Mouse (Mus musculus) neural tube, embryonic 13.5 days (tissue): ENCODE measurements around the gene Tspan2. TPM values are rescaled to one million over a fixed set of nuclear protein-coding genes. Genes with fewer than 3 reads are reported as not detected.

Experiments
- ATAC-seq: fragments of 200-750 bp; cut with Nextera tagmentation; 2 replicates; pipeline ENCODE4 v1.8.0; 2017; ENCODE audit warnings: low read depth, mild to moderate bottlenecking, moderate TSS enrichment, moderate library complexity
- H3K27ac ChIP-seq: fragments of 300-500 bp; sonication (generic); replicated peaks from 2 replicates; pipeline ENCODE4 v1.5.1; 2015; ENCODE audit warnings: moderate library complexity, mild to moderate bottlenecking, inconsistent platforms
- H3K27me3 ChIP-seq: fragments of 300-500 bp; sonication (generic); 2 replicates; pipeline ENCODE4 v1.6.1; 2015; ENCODE audit warnings: mild to moderate bottlenecking, inconsistent platforms
- H3K36me3 ChIP-seq: fragments of 300-500 bp; sonication (generic); 2 replicates; pipeline ENCODE4 v1.6.1; 2015; ENCODE audit warnings: mild to moderate bottlenecking, inconsistent platforms
- H3K4me1 ChIP-seq: fragments of 300-500 bp; sonication (generic); replicated peaks from 2 replicates; pipeline ENCODE4 v1.6.1; 2015; ENCODE audit warnings: inconsistent platforms
- H3K4me2 ChIP-seq: fragments of 300-500 bp; sonication (generic); 2 replicates; pipeline ENCODE4 v1.6.1; 2015; ENCODE audit warnings: inconsistent platforms, mild to moderate bottlenecking, moderate library complexity
- H3K4me3 ChIP-seq: fragments of 300-500 bp; sonication (generic); 2 replicates; pipeline ENCODE4 v1.5.1; 2015; ENCODE audit warnings: mild to moderate bottlenecking, inconsistent platforms
- H3K9ac ChIP-seq: fragments of 300-500 bp; sonication (generic); 2 replicates; pipeline ENCODE4 v1.6.1; 2015; ENCODE audit warnings: moderate library complexity, mild to moderate bottlenecking, inconsistent platforms
- H3K9me3 ChIP-seq: fragments of 300-500 bp; sonication (generic); 2 replicates; pipeline ENCODE4 v1.6.1; 2016; ENCODE audit warnings: inconsistent platforms
- WGBS: fragments of 180-500 bp; shearing (Covaris S2); methylation state at CpG from one replicate; pipeline ENCODE4 v1.1.7; 2015; 5-methylcytosine and 5-hydroxymethylcytosine counted together
- polyA plus RNA-seq: library from polyadenylated mRNA; unstranded; fragments of >200 nt; fragmentation: Nextera tagmentation; extraction: Ambion mirVana; gene quantifications from 2 replicates; pipeline ENCODE4 v1.2.1, GENCODE M21; 2015

Tspan2 gene
- 10.6 and 10.7 TPM in 2 replicates for polyA plus RNA-seq

DNA sequence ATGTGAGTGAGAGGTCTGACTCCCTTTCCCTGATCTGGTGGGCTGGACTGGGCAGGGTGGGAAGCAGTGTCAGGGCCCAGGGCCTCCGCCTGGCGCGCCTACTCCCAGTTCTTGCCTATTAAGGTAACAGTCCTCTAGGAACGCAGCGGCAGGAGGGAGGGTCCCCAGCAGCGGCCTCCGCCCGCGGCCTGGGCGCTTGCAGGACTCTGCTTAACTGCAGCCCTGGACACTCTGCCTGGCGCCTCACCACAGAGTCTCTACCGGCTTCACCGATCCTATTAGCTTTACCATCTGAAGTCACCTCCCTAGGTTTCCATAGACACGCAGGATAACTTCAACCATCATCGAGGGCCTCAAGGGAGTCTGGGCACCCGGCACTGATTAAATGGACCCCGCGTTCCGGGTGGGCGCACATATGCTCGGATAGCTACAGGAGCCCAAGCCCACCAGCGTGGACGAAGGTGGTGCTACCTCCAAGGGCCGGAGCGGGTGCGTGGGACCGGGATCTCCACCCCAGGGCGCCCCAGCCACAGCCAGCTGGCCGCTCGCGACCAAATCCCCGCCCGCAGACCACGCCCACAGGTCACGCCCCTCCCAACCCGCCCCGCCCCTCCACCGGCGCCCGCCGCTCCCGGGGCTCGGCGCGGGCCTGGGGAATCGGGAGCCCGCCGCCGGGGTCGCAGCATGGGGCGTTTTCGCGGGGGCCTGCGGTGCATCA lies at the start of gene Tspan2:
Gene Tspan2, plus strand, starts transcription at position 217 of the 718 bp plus-strand sequence.
- 0 out of 2 replicates have a peak, but pooled peaks cover 4% of the 10 kb centered on the region for H3K27me3 ChIP-seq
- no peaks in the 10 kb centered on the region for H3K36me3 ChIP-seq
- 0% methylated on average over 48 of the region's 54 CpGs for WGBS
- peak within 1 kb of the TSS; percentile 84 for H3K9ac ChIP-seq
- peak within 1 kb of the TSS; percentile 78 for H3K4me3 ChIP-seq
- H3K4me2 ChIP-seq: peak within 1 kb of the TSS; percentile 79
- peaks cover 42% of the 10 kb centered on the region for H3K4me1 ChIP-seq
- peak; percentile 79 for ATAC-seq
- H3K9me3 ChIP-seq: no peaks in the 10 kb centered on the region
- H3K27ac ChIP-seq: peak within 1 kb of the TSS; percentile 71

DNA sequence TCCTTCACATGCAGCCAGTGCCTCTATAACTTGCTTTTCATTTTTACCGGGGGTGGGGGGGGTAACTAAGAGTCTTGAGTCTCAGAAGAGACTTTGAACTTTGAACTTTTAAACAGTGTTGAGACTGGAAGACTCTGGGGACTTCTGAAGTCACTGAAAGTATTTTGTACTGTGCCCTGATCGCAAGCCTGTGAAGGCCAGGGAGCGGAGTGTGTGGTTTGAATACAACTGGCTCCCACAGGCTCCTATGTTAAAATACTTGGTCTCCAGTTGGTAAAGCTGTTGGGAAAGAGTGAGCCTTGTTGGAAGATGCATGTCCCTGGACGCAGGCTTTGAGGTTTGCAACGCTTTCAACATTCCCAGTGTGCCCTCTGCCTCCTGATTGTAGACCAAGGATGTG lies 47.5 kb upstream of the Tspan2 start:
- Histone ChIP-seq H3K27ac (no peak overlapping the region), H3K9ac (no peak overlapping the region), H3K27me3 (no peaks in the 10 kb centered on the region), H3K4me2 (no peak overlapping the region), H3K36me3 (no peaks in the 10 kb centered on the region), H3K4me1 (no peaks in the 10 kb centered on the region), H3K9me3 (no peaks in the 10 kb centered on the region), H3K4me3 (no peak overlapping the region)
- ATAC-seq: no peak
- WGBS: 90% methylated on average over 5 of the region's 5 CpGs

DNA sequence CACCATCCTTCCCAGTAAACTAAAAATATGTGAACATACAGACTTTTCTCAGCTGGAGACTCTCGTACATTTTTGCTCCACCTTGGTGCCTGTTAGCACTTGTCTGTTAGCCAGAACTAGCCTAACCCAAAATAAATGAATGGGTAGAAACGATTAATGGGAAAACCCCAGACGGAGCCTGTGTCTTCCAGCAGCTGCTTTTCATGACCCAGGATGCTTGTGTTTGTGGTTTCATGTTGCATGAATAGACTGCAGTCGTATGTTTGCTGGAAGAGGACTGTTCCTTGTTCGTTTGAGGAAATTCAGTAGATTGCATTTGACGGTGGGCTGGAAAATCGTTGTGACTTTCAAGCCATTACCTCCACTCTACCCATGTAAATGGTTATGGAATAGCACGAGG lies 46.5 kb upstream of the Tspan2 start:
- Histone ChIP-seq H3K9me3 (no peaks in the 10 kb centered on the region), H3K36me3 (no peaks in the 10 kb centered on the region), H3K4me2 (no peak overlapping the region), H3K4me1 (no peaks in the 10 kb centered on the region), H3K4me3 (no peak overlapping the region), H3K9ac (no peak overlapping the region), H3K27ac (no peak overlapping the region), H3K27me3 (no peaks in the 10 kb centered on the region)
- ATAC-seq: no peak
- WGBS: 75% methylated on average over 8 of the region's 8 CpGs

GRCm38 (mm10) chr3:102691802-102692484 lies 42.4 kb upstream of the Tspan2 start:
- peak; percentile 83 for ATAC-seq

DNA sequence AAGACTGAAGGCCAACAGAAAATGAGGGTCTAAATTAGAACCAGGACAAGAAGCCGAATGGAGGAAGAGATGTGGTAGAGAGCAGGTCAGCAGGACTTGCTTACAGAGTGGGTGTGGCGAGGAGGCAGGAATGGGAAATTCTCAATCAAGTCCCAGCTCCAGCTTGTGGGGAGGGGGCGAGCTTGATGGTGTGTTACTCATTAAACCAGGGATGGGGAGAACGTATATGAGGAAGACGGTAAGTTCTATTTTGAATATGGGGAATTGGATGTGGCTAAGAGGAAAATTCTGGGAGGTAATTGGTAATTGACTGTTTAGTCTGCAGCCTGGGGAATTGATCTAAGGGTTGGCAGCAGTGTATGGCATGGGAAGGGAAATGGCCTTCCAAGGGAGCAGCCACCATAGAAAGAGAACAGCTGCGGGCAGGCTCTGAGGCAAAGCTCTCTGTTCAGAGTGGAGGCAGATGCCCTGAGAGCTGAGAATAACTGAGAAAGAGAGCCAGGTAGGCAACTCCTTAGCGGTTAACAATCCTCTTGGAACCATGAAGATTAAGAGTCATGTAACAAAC lies 41.5 kb upstream of the Tspan2 start:
- no peak for ATAC-seq
- Histone ChIP-seq H3K4me2 (no peak overlapping the region), H3K4me3 (no peak overlapping the region), H3K9me3 (no peaks in the 10 kb centered on the region), H3K4me1 (no peaks in the 10 kb centered on the region), H3K27me3 (no peaks in the 10 kb centered on the region), H3K27ac (no peak overlapping the region), H3K36me3 (no peaks in the 10 kb centered on the region), H3K9ac (no peak overlapping the region)
- 85% methylated on average over 7 of the region's 7 CpGs for WGBS

More at GRCm38 (mm10) chr3:102691802-102692484, 42.4 kb upstream of the Tspan2 start:
- 43% methylated on average over 11 of the region's 11 CpGs for WGBS
- Histone ChIP-seq H3K4me2 (no peak overlapping the region), H3K27ac (no peak overlapping the region), H3K9me3 (no peaks in the 10 kb centered on the region), H3K27me3 (no peaks in the 10 kb centered on the region), H3K36me3 (no peaks in the 10 kb centered on the region), H3K9ac (no peak overlapping the region), H3K4me1 (no peaks in the 10 kb centered on the region), H3K4me3 (no peak overlapping the region)

DNA sequence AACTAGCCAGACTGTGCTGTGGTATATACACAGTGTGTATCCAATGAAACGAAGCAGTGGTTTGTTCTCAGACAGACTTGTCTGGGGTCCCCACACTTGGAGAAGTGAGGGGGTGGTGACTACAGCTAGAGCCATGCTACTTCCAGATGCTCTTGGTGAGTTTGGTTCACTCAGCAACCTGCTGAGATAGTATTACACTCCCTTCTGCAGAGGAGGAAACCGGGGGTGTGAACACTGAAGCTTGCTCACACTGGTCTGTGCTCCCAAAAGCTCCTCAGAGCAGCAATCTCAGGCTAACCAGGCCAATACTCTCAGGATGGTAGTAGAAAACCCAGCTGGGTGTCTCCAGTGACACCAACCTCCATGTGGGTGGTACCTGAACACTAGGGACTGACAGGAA lies 36.2 kb upstream of the Tspan2 start:
- 78% methylated on average over 2 of the region's 2 CpGs for WGBS
- Histone ChIP-seq H3K9ac (no peak overlapping the region), H3K9me3 (no peaks in the 10 kb centered on the region), H3K27me3 (no peaks in the 10 kb centered on the region), H3K36me3 (no peaks in the 10 kb centered on the region), H3K4me2 (no peak overlapping the region), H3K4me1 (no peaks in the 10 kb centered on the region), H3K27ac (no peak overlapping the region), H3K4me3 (no peak overlapping the region)
- no peak for ATAC-seq

DNA sequence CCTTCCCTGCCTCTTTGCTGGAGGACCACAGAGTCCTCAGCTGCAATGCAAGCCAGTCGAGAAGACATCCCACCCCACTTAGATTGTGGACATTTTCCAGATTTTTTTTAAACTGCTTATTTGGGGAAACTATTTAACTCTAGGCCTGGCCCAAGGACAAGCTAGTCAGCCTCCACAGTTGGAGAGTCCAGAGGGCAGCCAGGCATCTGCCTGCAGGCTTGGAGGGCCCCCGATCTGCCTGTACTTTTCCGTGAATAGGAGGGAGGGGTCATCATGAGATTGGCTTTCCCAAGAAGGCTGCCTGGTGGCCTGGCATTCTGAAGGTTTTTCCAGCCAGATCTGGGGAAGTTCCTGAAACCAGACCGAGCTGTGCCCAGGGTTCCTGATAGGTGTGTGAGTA lies 33.0 kb upstream of the Tspan2 start:
- H3K36me3 ChIP-seq: no peaks in the 10 kb centered on the region
- no peak overlapping the region for H3K4me3 ChIP-seq
- ATAC-seq: no peak
- no peak overlapping the region for H3K9ac ChIP-seq
- H3K9me3 ChIP-seq: no peaks in the 10 kb centered on the region
- WGBS: 87% methylated on average over 4 of the region's 4 CpGs
- H3K4me2 ChIP-seq: no peak overlapping the region
- no peaks in the 10 kb centered on the region for H3K4me1 ChIP-seq
- H3K27ac ChIP-seq: no peak overlapping the region
- H3K27me3 ChIP-seq: no peaks in the 10 kb centered on the region

- H3K4me3 ChIP-seq: no peak overlapping the region
- H3K4me2 ChIP-seq: no peak overlapping the region
- H3K9ac ChIP-seq: no peak overlapping the region
- no peak for ATAC-seq
- no peaks in the 10 kb centered on the region for H3K9me3 ChIP-seq
- no peaks in the 10 kb centered on the region for H3K4me1 ChIP-seq
- WGBS: 55% methylated on average over 7 of the region's 7 CpGs
- no peak overlapping the region for H3K27ac ChIP-seq
- H3K36me3 ChIP-seq: no peaks in the 10 kb centered on the region
- H3K27me3 ChIP-seq: no peaks in the 10 kb centered on the region
Observed at GRCm38 (mm10) chr3:102701902-102702544, 32.3 kb upstream of the Tspan2 start.

GRCm38 (mm10) chr3:102704001-102704401 lies 30.3 kb upstream of the Tspan2 start:
- Histone ChIP-seq H3K36me3 (no peaks in the 10 kb centered on the region), H3K4me2 (no peak overlapping the region), H3K4me1 (no peaks in the 10 kb centered on the region), H3K9me3 (no peaks in the 10 kb centered on the region), H3K27ac (no peak overlapping the region), H3K4me3 (no peak overlapping the region), H3K9ac (no peak overlapping the region), H3K27me3 (no peaks in the 10 kb centered on the region)
- ATAC-seq: no peak
- 67% methylated on average over 4 of the region's 4 CpGs for WGBS

GRCm38 (mm10) chr3:102708599-102708998 lies 25.7 kb upstream of the Tspan2 start:
- Histone ChIP-seq H3K9me3 (no peaks in the 10 kb centered on the region), H3K27ac (no peak overlapping the region), H3K9ac (no peak overlapping the region), H3K27me3 (no peaks in the 10 kb centered on the region), H3K4me3 (no peak overlapping the region), H3K4me2 (no peak overlapping the region), H3K36me3 (no peaks in the 10 kb centered on the region), H3K4me1 (no peaks in the 10 kb centered on the region)
- WGBS: 57% methylated on average over 9 of the region's 9 CpGs
- ATAC-seq: no peak

DNA sequence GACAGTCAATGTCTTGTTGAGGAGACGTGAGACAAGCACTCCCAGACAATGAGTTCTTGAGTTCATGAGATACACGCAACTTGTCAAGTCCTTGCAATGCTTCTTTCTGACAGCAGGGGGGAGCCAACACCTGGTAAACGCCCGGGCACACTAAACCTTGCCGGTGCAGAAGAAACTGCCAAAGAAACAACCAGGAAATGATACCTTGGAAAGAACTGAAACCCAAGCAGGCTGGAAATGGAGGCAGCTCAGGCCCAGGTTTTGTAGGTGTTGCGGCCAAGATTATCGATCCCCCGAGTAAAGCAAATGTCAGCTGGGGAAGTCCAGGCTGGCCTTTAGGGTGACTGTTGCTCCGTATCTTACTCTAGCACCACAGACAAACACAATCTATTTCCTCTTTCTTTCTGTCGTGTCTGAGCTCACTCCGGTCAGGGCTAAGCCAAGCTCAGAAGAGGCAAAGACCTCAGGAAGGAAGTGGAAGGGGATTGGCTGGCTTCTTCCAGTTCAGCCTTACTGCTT lies 19.2 kb upstream of the Tspan2 start:
- ATAC-seq: peak; percentile 74
- H3K36me3 ChIP-seq: no peaks in the 10 kb centered on the region
- H3K27ac ChIP-seq: no peak overlapping the region
- no peak overlapping the region for H3K4me3 ChIP-seq
- H3K27me3 ChIP-seq: no peaks in the 10 kb centered on the region
- peak overlapping the region; percentile 22; the same call in 1 of the 2 replicates for H3K9ac ChIP-seq
- H3K4me1 ChIP-seq: no peaks in the 10 kb centered on the region
- no peaks in the 10 kb centered on the region for H3K9me3 ChIP-seq
- 43% methylated on average over 11 of the region's 11 CpGs for WGBS
- H3K4me2 ChIP-seq: no peak overlapping the region; the same call in 1 of the 2 replicates

- no peak overlapping the region for H3K4me2 ChIP-seq
- no peak for ATAC-seq
- no peak overlapping the region for H3K9ac ChIP-seq
- H3K36me3 ChIP-seq: no peaks in the 10 kb centered on the region
- H3K4me1 ChIP-seq: no peaks in the 10 kb centered on the region
- 88% methylated on average over 8 of the region's 8 CpGs for WGBS
- H3K27me3 ChIP-seq: no peaks in the 10 kb centered on the region
- no peak overlapping the region for H3K4me3 ChIP-seq
- no peaks in the 10 kb centered on the region for H3K9me3 ChIP-seq
- H3K27ac ChIP-seq: no peak overlapping the region
Observed at GRCm38 (mm10) chr3:102715839-102716238, 18.5 kb upstream of the Tspan2 start.
